Mouse (Mus musculus): ENCODE measurements around the gene Spock1.

DNA sequence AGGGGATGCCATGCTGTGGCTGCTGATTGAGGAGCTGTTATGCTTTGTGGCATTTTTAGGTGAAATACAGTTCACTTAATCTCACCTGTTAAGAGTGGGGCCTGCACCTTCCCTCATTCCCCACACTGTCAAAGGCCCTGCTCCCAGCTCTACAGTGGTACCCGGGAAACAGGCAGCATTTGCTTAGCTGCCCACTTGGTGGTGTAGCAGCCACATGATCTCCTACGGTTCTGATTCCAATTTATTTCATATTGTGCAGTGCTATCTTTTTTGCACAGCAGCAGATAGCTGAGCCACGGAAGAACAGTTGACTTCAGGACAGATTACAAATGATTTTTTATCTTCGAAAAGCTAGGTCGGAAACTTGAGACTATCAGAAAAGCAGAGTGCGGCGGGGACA lies 406.6 kb downstream of the Spock1 start:
- no peak for TF ChIP-seq CTCF (IDR thresholded peaks at IDR 0.05; ENCODE audit: low read depth, low read length)
- TF ChIP-seq POLR2A (IDR thresholded peaks at IDR 0.05; ENCODE audit: extremely low read depth, insufficient read depth, low read length): no peak

Measured in liver, adult 2 months (tissue).